Mouse (Mus musculus): Measurements from ENCODE around the gene Setd1b.

Gene Setd1b

DNA sequence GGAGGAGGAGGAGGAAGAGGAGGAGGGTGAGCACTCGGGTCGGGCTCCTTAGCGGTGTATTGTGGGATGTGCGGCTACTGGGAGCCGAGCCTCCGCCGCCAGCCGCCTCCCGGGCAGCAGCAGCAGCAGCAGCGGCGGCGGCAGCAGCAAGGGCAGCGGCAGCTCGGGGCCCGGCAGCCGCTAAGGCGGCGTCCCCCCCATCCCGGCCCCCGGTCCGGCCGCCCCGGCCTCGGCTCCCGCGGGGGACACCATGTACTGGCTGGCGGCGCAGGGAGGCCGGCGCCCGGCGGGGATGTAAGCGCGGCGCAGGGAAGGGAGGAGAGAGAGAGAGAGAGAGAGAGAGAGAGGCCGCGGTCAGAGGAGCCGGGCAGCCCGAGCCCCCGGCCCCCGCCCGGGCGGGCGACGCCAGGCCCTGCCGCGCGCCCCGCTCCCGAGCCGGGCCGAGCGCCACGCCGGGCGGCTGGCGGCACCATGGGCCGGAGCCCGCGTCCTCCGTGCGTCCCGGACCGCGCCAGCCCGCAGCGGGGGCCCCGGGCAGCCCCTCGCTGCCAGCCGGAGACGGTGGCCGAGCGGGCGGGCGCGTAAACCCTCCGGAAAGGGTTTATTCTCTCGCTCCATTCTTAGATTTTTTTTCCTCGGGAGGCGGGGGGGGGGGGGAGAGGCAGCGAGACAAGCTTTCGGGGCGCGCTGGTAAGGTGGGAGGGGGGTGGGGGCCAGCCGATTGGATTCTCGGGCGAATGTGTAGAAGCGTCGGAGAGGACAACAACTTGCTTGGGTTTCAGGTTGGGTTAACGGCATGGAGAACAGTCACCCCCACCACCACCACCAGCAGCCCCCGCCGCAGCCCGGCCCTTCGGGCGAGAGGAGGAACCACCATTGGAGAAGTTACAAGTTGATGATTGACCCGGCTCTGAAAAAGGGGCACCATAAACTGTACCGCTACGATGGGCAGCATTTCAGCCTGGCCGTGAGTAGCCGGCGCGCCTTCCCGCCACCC lies at the start of gene Setd1b:
TSS of gene Setd1b (plus strand) at position 33 of the 997 bp plus-strand sequence.
- in situ Hi-C loops (cut with MboI), result no loop called here

DNA sequence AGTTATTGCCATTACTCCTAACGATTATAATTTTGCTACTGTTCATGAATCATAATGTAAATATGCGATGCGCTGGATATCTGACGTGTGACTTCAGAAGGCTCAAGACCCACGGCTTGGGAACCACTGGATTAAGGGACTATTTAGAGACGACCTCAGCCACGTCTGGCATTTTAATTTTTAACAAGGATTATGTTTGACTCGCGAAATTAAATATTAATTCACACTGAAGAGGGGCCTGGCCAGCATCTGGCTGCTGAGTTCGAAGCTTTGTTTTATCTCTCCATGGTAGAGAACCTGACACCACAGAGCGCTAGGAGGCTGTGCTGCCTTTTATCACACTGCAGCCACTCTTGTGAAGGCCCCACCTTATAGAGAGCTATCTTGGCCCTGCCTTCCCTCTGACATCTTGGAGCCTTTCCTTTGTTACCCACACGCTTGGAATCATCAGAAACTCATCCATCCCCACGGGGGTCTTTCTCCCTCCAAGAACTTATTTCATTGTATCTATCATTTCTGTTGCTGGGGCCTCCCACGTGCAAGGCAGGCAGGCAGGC lies 48.8 kb upstream of the Setd1b start:
- in situ Hi-C loops (cut with MboI), result no loop called here

DNA sequence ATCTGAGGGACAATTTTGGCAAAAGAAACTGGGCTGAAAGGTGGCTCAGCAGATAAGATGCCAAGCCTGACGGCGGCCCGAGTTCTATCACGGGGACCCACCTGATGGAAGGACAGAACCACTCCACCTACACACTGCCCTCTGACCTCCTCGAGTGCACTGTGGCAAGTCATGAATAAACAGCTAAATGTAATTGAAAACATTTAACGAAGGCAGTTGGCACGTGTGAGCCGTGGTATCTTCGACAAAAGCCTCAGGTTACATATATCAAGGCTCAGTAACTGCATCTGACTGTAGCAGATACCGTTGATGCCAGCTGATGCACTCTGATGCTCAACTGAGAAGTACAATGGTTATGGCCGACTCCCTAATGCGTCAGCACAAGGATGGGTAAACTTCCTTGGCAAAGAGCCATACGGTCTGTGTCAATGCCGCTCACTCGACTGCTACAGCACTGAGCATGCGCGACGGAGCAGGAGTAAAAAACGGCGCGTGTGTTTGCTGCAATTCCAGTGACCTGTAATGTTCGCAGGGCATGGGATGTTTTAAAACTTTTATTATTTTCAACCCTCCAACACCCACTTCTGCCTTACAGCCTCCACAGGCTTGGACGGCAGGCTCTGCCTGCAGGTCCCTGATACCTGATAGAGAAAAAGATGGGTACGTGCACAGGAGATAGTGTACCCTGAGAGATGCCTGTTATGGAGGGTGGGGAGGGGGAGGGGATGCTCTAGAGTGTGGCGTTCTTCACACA lies 47.6 kb upstream of the Setd1b start:
- in situ Hi-C loops (cut with MboI), result no loop called here

DNA sequence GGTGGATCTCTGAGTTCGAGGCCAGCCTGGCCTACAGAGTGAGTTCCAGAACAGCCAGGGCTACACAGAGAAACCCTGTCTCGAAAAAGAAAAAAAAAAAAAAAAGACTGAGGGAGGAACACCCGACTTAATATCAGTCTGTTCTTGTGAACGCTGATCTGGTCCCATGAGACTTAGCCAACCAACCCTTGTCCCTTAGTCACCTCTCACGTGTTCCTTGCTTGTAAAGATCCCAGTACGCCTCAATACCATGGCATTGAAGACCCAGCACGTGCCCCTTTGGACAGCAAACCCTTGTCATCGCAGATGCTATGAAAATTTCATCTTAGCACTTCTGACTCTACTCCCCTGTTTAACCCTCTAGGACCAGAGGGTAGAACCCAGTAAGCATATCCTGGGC lies 45.7 kb upstream of the Setd1b start:
- in situ Hi-C loops (cut with MboI), result no loop called here

DNA sequence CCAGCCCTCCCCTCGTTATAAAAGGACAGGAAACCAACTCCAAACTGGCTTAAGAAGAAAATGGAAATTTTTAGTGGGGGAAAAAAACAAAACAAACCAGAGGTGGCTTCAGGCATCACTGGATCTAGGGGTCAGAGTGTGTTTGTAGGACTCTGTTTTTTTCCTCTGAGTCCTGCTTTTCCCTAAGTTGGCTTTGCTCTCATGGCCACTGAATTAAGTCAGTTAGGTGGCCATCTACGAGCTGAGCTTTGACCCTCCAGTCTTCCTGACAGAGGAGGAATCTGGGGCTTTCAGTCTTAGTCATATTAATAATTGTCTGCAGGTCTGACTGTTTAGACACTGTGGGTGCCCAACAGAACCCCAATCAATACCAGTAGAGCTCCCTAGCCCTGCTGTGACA lies 43.5 kb upstream of the Setd1b start:
- in situ Hi-C loops (cut with MboI), result no loop called here

DNA sequence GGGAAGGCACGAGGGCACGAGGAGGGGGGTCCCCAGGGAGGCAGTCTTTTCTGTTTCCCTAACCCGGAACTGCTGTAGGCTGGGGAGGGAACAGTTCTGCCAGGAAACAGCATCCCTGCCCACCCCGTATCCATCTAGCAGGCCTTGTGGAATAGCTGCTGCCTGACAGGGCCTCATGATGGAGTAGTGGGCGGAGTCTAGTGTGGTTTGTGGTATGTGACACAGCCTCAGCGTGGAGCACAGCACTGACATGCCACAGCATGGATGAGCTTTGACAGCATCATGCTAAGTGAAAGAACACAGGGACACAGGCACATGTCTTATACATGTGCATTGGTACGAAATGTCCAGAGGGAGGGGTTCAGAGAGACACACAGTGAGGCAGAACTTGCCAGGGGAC lies 39.6 kb upstream of the Setd1b start:
- in situ Hi-C loops (cut with MboI), result no loop called here

DNA sequence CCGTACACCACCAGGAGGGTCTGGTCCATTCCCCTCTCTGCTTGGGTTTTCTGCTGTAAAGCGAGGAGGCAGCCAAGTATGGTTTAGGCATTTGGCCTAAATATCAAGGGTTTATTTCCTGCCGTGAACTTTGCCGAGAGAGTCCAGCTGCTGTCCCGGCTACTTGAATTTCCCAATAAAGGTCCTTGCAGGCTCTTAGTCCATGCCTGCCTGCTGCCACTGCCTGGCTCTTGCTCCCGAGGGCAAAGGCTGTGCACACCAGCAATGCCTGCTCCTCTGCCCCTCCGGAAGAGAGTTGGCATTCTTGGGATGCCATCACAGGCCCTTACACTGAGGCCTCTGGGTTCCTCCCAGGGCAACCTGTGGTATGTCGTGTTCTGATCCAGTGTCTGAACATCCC lies 38.4 kb upstream of the Setd1b start:
- in situ Hi-C loops (cut with MboI), result no loop called here

DNA sequence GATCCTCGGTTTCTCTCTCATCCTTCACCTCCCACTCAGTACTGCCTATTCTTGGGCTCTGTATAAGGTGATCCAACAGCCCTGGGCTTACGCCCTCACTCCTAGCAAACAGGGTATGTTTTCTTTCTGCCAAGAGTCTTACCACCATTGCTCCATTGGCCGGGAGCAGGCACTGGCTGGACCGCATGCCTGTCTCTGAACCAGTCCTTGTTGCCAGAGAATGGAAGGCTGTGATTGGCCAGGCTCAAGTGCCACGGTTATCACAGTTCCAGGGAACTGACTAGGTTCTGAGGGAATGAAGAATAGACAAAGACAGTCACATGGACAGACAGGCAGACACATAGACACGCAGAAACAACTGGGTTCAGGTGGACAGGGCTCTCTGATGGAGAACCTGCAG lies 37.2 kb upstream of the Setd1b start:
- in situ Hi-C loops (cut with MboI), result no loop called here

DNA sequence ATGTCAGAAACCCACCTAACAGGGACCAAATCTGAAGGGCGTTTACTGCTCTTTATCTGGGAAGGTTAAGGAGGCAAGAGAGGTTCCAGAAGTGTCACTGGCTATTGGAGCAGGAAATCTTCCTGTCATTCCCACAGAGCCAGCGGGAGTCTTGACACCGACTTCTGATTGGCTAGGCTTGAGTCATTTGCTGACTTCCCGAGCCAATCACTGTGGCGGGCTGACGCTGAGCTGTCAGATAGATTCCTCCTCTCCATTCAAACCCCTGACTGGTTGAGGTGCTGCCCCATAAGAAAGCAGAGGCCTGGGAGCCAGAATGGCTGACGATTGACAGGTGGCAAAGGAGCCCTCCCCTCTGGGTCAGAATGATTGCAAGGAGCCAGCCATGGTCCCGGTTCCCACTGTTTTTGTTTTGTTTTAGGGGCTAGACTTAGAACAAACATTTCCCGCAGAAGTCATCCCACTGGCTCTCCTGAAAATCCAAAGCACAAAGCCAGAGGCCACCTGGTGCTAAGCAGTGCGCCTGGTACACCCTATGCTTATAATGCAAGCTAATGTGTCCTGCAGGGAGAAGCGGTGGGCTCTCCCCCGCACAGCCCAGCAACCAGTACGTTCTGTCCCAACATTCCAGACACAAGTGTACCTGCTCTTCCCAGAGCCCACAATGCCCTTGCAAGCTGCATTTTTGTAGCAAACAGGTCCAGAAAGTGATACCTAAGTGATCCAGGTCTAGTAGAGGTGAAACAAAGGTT lies 32.4 kb upstream of the Setd1b start:
- in situ Hi-C loops (cut with MboI), result no loop called here

DNA sequence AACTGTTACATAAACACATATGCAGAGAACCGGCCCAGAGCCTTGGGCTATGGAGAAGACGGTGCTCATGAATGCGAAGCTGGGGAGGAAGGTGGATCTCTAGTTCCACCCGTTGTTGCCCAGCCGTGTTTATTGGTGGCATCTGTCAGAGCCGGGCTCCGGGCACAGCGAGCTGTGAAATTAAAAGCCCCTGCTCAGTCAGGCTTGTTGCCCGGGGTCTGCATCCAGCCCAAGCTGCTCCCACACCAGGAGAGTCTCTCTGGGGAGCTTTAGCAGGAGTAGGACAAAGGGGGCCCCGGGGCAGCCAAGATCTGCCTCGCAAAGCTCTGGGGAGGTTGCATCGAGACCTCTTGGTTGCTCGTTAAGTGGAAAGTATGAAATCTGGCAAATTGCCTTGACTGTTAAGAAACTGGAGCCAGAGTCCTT lies 31.7 kb upstream of the Setd1b start:
- in situ Hi-C loops (cut with MboI), result no loop called here

DNA sequence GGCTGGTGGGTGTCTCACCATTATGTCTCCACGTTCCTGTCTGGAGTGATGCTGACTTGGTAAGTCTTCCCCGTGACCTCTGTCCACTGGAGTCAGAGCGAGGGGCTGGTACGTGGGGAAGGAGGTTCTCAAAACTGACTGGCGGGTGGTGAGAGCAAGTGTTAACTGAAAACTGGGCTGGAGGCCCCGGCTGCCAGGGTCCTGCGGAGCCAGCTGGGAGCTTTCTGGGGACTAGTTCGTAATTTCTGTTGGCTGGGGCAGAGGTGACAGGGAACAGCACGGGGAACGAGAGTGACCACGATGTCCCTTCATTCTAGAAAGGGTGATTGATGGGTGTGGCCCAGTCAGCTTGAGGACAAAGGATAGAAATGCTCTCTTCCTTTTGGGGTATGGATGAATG lies 27.9 kb upstream of the Setd1b start:
- in situ Hi-C loops (cut with MboI), result no loop called here

DNA sequence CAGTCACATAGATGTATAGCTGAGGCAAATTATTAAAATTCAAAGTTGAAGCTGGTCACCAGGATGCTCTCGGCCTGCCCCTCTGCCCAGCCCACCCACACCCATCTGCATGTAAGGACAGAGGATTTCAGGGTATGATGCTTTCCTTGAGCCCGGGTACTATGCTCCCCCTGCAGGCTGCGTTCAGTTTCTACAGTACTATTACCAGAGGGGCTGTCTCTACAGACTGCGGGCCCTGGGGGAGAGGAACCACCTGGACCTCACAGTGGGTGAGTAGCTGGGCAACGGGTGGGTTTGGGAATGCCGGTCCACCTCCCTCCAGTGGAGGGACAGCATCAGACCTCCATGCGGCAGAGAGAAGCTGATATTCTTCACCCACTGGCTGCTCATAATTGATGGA lies 27.1 kb upstream of the Setd1b start:
- in situ Hi-C loops (cut with MboI), result no loop called here

DNA sequence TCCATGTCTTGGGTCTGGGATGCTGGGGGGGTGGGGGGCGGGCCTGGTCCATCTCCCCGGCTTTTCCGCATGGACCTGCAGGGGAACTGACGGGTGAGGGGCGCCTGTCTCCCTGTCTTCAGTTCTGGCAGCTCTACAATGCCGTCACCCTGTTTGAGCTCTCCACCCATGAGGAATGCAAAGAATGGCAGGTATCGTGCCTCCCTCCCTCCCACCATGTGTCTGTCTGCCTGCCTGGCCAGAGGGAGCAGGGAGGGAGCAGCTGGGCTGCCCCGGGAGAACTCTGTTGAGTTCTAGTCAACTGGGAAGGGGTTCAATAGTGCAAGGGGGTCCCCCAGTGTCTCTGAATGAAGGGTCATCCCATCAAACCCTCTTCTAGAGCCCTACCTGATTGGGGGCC lies 25.9 kb upstream of the Setd1b start:
- in situ Hi-C loops (cut with MboI), result no loop called here

DNA sequence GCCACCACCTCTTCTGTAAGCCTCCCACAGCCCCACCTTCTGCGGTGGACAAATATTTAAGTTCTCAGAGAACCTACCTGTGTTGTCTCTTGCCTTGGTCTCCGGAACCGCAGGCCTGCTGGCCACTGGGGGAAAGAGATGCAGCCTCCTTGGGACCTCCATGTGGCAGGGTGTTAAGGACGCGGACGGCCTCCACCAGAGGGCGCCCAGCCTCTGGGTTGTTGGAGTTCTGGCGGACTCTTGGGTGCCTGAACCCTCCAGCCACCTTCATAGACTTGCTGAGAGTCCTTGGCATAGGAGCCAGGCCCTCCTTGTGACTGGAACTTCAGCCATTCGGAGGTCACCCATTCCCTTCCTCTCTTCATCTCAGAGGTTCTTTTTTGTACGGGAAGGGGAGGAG lies 24.7 kb upstream of the Setd1b start:
- in situ Hi-C loops (cut with MboI), result no loop called here

DNA sequence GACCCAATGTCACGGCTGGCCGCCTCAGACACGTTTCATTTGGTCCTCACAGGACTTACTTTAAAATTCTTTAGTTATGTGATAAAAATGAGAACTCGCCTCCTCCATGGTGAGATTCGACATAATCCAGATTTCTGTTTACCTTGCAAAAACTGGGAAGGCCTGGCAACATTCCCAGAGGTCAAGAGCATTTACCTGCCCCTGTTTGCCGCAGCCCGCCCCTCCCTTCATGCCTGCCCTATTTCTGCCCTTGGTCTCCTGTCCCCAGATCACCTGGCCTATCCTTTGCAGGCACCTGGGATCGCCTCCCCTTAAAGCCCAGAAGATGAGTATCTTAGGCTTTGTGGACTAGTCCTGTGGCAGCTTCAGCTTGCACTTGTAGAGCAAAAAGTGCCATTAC lies 24.2 kb upstream of the Setd1b start:
- in situ Hi-C loops (cut with MboI), result no loop called here

DNA sequence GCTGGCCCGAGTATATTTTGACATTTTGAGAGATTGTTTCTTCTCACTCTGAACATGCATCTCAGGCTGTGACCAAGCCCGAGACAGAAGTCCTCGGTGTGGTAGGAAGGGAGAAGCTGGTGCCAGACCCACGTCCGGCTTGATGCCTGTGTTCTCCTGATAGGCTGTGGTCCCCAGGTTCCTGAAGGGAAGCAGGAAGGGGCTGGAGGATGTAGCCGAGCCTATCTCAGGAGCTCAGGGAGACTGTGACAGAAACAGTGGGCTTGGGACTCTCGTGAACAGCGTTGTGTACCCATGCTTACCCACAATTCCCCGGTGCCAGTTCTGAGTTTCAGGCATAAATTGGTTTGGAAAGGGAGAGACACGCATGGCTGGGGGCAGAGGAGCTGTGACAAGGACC lies 23.2 kb upstream of the Setd1b start:
- in situ Hi-C loops (cut with MboI), result no loop called here

DNA sequence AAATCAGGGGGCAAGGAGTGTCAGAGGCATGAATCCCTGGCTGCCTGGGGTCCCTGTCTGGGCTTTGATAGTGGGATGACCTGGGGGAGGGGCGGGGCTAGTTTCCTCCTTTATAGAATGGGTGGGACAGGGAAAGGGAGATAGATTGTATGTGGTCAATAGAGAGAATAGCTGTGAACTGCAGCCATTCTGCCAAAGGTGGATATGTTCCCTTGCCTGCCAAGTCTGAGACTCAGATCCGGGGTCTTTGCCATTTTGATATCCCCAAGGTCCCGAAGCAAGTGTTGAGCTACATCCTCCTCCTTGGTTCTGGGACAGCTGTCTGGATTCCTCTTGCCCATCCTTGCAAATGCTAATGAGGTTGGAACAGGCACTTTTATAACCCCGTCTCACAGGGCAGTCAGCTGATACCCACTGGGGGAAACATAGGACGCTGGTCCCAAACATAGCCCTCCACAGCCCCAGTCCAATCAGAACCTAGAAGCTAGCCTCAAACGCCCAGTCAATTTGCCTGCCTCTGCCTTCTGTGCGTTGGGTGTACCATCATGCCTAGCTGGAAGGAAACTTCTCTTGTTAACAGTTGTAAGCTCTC lies 21.3 kb upstream of the Setd1b start:
- in situ Hi-C loops (cut with MboI), result no loop called here

DNA sequence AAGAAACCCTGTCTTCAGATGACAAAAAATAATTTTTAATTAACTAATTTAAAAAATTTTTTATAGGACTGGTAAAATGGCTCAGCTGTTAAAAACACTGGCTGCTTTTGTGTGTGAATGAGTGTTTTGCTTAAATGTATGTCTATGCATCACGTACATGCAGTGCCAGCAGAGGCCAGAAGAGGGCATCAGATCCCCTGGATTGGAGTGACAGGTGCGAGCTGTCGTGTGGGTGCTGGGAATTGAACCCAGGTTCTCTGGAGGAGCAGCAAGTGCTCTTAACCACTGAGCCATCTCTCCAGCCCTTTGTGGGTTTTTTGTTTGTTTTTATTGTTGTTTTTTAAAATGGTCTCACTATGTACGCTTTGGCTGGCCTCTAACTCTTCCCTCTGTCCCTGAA lies 19.8 kb upstream of the Setd1b start:
- in situ Hi-C loops (cut with MboI), result no loop called here

DNA sequence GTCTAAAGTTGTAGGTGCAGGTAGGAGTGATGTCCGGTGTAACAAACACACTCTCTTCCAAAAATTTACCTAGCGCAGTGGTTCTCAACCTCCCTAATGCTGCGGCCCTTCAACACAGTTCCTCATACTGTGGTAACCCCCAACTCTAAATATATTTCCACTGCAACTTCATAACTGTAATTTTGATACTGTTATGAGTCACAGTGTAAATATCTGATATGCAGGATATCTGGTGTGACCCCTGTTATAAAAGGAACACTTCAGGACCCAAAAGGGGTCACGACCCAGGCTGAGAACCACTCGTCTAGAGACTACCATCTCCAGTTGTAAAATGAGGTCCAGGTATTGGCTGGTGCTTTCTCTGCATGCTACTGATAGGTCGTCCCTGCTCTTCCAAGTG lies 16.9 kb upstream of the Setd1b start:
- in situ Hi-C loops (cut with MboI), result no loop called here

DNA sequence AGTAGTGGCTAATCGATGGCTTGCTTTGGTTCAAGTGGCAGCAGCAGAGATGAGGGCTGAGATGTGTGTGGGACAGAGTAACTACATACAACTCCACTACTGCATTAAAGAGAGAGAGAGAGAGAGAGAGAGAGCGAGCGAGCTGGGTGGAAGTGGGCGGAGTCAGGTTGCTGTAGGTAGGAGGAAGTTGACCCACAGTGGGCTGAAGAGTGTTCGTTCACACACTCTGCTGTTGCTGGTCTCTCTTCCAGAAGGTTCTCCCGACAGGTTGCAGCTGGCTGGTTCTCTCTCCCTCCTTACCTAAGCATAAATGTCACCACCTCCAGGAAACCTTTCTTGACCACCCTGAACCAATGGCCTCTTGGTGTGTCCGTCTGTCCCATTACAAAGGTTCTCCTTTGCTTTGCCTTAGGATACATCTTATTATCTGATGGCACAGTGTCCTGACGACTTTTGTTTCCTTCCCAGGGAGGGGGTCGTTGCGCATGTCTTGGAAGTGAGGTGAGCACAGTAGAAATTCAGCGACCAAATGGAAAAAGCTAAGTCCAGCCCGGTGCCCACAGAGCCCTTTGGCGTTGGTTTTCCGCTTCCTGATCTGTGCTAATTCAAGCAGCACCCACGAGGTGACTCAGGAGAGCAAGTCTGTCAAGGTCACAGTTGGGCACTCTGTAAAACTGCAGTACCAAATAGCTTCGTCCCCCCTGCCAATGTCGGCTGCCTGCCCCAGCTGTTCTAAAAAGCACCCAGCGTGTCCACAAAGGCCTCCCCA lies 16.2 kb upstream of the Setd1b start:
- in situ Hi-C loops (cut with MboI), result no loop called here

DNA sequence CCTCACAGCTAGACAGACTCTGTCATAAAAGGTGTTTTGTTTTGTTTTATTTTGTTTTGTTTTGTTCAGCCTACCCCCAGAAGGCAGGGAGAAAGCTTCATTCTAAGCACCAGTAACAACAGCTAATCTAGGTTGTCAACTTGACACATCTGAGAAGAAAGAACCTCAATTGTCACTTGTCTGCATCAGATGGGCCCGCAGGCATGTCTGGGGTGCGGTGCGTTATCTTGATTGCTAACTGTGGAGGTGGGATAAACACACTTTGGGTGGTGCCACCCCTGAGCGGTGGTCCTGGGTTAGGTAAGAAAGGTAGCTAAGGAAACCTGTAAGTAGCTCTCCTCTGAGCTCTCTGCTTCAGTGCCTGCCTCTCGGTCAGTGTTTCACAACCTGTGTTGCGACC lies 15.0 kb upstream of the Setd1b start:
- in situ Hi-C loops (cut with MboI), result no loop called here
